Mouse (Mus musculus): ENCODE results near the gene Dusp15. TPM values are rescaled to one million over a fixed set of nuclear protein-coding genes. Genes with fewer than 3 reads are reported as not detected.

Dusp15 gene
- polyA plus RNA-seq (2014; fragmentation: Illumina TruSeq; extraction: RNeasy Lipid Tissue Mini Kit (QIAGEN cat#74804); ENCODE audit: low read depth, low replicate concordance) = not detected

DNA sequence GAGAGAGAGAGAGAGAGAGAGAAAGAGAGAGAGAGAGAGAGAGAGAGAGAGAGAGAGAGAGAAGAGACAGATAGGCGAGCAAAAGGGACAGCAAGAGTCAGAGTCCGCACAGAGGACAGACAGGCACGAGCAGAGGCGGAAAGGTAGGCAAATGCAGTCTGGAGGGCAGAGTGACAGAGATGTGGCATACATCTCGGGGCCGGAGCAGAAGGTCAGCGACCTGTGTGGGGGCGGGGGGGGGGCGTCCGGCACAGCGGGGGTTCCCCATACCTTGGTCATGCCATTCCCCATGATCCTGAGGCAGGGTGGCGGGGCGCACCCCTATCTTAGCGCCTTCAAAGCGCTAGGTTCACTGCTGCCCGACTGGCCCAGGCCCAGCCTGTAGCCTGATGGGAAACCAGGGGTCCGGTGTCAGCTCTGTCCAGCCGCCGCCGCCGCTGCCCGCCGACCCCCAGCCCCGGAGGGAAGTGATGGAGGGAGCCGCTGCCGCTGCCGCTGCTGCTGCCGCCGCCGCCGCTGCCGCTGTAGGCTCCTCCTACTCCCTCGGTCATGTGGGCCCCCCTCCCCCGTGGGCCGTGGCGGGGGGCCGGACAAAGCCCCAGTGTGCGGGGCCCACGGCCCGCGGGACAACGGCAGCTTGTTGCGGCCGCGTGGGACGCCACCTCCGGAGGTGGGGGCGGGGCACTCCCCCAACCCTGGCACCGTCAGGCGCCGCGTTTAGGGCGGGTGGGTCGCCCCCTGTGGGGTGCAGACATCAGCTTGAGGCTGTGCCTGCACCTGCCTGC, at the start of gene Dusp15:
Gene Dusp15 (minus strand): TSS at position 634 of the 785 bp plus-strand sequence.

DNA sequence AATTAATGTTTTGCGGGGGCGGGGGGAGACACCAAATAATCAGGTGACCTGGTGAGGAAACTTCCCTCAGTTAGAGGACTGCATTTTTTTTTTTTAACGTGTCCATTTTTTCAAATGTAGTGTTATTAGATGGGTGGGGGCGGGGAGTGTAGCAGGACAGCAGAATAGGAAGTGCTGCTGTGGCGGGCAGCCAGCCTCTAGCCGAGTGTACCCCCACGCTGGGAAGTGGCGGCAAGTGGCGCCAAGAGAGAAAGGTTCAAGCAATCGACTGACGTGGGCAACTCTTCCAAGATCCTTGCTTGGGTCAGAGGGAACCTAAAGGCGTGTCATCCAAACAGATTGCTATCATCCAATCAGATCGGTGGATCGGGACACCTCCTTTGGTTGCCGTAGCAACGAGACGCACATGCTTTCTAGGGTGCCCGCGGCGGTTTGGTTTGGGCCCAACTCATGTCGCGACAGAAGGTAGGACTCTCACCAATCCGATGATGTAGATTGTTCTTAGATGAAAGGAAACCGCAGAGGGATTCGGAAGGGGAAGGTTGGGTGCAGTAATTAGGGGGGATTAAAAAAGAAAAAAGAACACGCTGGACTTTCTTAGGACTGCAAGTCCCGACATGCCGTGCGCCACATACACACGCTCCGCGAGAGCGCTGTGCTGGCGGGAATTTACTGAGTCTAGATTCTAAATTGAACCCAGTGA, 10.7 kb upstream of the Dusp15 start, which contains the start of gene Ttll9:
Gene Ttll9 (plus strand): TSS at position 395 of the 703 bp plus-strand sequence.

DNA sequence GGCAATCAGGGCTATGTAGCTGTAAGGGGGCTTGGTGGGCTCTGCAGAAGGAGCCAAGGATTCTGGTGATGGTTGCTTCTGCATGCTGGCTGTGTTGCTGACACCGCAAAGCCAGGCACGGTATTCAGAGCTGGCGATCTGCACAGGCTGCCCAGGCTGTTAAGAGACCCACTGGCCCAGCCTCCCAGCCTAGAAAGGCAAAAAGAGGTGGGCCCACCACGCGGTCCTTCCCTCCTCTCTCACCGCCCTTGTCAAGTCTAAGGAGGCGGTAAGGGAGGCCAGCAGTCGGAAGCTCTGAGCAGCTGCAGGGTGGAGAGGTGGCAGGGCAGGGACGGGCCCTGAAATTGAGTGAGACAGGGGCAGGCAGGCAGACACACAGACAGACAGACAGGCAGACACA, 18.4 kb downstream of the Dusp15 start, which contains the start of gene Foxs1:
Gene Foxs1 (minus strand): TSS at position 161 of the 400 bp plus-strand sequence.

DNA sequence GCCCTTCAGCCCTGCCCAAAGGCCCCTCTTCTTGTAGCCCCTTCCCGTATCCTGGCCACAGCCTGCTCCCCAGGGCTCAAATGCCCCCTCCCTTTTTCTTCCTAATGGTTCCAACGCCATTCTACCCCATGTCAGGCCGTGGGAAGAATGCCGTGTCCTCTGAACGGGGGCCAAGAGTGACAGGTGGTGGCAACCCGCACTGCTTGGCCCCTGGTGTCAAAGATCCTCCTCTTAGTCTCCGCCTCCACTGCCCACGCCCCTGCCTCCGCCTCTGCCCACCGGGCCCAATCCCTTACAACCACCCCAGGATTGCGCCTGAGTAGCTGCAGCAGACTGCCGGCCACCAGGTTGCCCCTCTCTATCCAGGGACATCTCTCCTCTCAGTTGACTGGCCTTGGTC, 40.5 kb downstream of the Dusp15 start, which contains the start of gene Mylk2:
Gene Mylk2 (plus strand): TSS at position 322 of the 400 bp plus-strand sequence.

Other genes starting within 250 kb of the Dusp15 start
- gene Id1, start 215.4 kb downstream of the Dusp15 start, polyA plus RNA-seq (2014; fragmentation: Illumina TruSeq; extraction: RNeasy Lipid Tissue Mini Kit (QIAGEN cat#74804); ENCODE audit: low read depth, low replicate concordance) = 52.4 TPM
- not detected for gene Cox4i2, start 197.5 kb downstream of the Dusp15 start, polyA plus RNA-seq (2014; fragmentation: Illumina TruSeq; extraction: RNeasy Lipid Tissue Mini Kit (QIAGEN cat#74804); ENCODE audit: low read depth, low replicate concordance)
- gene Bcl2l1, start 120.0 kb downstream of the Dusp15 start, polyA plus RNA-seq (2014; fragmentation: Illumina TruSeq; extraction: RNeasy Lipid Tissue Mini Kit (QIAGEN cat#74804); ENCODE audit: low read depth, low replicate concordance) = 22.3 TPM
- 9.4 TPM for gene Tpx2, start 103.7 kb downstream of the Dusp15 start, polyA plus RNA-seq (2014; fragmentation: Illumina TruSeq; extraction: RNeasy Lipid Tissue Mini Kit (QIAGEN cat#74804); ENCODE audit: low read depth, low replicate concordance)
- 0.35 TPM for gene Mylk2, start 40.3 kb downstream of the Dusp15 start, polyA plus RNA-seq (2014; fragmentation: Illumina TruSeq; extraction: RNeasy Lipid Tissue Mini Kit (QIAGEN cat#74804); ENCODE audit: low read depth, low replicate concordance)
- gene Foxs1, start 18.5 kb downstream of the Dusp15 start, polyA plus RNA-seq (2014; fragmentation: Illumina TruSeq; extraction: RNeasy Lipid Tissue Mini Kit (QIAGEN cat#74804); ENCODE audit: low read depth, low replicate concordance) = not detected
- not detected for gene Ttll9, start 10.8 kb upstream of the Dusp15 start, polyA plus RNA-seq (2014; fragmentation: Illumina TruSeq; extraction: RNeasy Lipid Tissue Mini Kit (QIAGEN cat#74804); ENCODE audit: low read depth, low replicate concordance)
- gene Pdrg1, start 63.7 kb upstream of the Dusp15 start, polyA plus RNA-seq (2014; fragmentation: Illumina TruSeq; extraction: RNeasy Lipid Tissue Mini Kit (QIAGEN cat#74804); ENCODE audit: low read depth, low replicate concordance) = 141 TPM
- gene Xkr7, start 80.2 kb upstream of the Dusp15 start, polyA plus RNA-seq (2014; fragmentation: Illumina TruSeq; extraction: RNeasy Lipid Tissue Mini Kit (QIAGEN cat#74804); ENCODE audit: low read depth, low replicate concordance) = not detected
- 1.9 TPM for gene Ccm2l, start 114.3 kb upstream of the Dusp15 start, polyA plus RNA-seq (2014; fragmentation: Illumina TruSeq; extraction: RNeasy Lipid Tissue Mini Kit (QIAGEN cat#74804); ENCODE audit: low read depth, low replicate concordance)
- 0.52 TPM for gene Hck, start 156.8 kb upstream of the Dusp15 start, polyA plus RNA-seq (2014; fragmentation: Illumina TruSeq; extraction: RNeasy Lipid Tissue Mini Kit (QIAGEN cat#74804); ENCODE audit: low read depth, low replicate concordance)
- gene Tm9sf4, start 209.6 kb upstream of the Dusp15 start, polyA plus RNA-seq (2014; fragmentation: Illumina TruSeq; extraction: RNeasy Lipid Tissue Mini Kit (QIAGEN cat#74804); ENCODE audit: low read depth, low replicate concordance) = 30.9 TPM